Mouse (Mus musculus): ENCODE results near the gene Atg7. TPM values are rescaled to one million over a fixed set of nuclear protein-coding genes. Genes with fewer than 3 reads are reported as not detected.
"Not testable (repeated sequence)": the region's sequence is repeated elsewhere in the genome, so short reads cannot be mapped to it uniquely, and the experiment has no call there.

Gene Atg7
- total RNA-seq, 2 experiments from 2014 or later, result 26.0 to 26.4 TPM

DNA sequence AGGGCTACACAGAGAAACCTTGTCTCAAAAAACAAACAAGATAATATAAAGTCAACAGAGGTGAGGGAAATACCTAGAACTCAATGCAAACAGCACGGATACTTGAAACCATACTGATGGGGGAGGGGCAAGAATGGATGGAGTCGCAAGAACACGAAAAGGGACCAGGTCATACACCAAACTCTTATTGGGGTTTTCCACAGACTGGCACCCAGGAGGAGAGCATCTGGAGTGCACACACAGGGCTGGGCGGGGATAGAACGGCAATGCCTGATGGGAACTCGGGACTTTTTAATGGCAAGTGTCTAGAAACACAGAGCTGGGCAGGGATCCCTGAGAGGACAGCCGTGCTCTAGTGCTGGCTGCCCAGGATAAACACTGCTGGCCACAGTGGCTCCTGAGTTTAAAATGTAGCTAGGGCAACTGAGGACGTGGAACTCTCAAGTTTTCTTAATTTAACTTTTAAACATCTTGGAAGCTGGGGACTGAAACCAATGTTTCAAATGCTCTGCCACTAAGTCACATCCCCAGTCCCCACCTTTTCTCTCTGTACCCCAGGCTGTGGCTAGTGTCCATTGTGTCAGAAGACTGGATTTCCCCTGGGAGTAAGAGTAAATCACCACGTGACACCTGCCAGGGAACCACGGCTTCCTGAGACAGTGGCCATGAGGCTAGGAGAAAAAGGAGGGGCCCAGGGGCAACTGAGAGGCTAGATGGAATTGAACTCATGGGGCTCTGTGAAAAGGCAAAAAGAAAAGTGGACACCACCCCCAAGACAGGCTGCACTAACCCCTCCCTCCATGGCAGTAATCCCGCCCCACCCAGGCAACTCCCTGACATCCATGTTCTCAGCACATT, 243.8 kb downstream of the Atg7 start:
- intact Hi-C loops (cut with DNase I), result no loop called here
- no peak for DNase-seq (ENCODE audit: low spot score in 2 of 2)

DNA sequence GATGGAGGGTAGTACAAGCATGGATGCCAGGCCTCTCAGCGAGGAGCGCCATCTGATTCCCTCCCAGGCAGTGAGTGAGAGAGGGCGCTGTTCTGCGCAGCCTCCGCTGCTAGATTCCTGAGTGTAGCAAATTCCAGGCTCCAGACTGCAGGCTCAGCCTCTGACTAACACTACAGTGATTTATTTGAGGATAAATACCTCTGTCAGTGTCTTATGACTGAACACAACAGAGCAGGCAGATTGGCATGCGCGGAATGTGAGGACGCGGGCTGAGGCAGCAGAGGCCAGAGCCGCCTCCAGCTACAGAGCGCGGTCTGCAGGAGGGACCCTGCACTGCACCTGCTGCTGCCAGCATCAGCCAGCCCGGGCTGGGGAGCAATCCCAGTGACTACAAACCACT, 246.0 kb downstream of the Atg7 start:
- DNase-seq (ENCODE audit: low spot score in 2 of 2), result peak; percentile 69 to 90
- intact Hi-C loops (cut with DNase I), result no loop called here

DNA sequence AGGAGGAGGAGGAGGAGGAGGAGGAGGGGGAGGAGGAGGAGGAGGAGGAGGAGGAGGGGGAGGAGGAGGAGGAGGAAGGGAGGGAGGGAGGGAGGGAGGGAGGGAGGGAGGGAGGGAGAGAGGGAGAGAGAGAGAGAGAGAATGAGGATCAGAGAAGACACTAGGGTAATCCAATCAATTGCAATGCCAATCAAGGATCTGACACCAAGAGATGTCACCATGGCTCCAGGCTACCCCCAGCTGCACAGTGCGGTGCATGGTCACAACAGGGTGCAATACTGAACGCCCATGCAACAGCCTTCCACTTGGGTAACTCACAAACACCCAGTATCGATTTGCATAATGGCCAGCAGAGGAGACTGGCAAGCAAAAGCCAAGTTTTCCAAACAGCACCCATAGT, 247.1 kb downstream of the Atg7 start:
- DNase-seq (ENCODE audit: low spot score in 2 of 2), result not testable (repeated sequence)
- intact Hi-C loops (cut with DNase I), result loop anchor here (1.0 kb wide), 1 partner anchor 30 kb away; no protein-coding TSS in a partner anchor

DNA sequence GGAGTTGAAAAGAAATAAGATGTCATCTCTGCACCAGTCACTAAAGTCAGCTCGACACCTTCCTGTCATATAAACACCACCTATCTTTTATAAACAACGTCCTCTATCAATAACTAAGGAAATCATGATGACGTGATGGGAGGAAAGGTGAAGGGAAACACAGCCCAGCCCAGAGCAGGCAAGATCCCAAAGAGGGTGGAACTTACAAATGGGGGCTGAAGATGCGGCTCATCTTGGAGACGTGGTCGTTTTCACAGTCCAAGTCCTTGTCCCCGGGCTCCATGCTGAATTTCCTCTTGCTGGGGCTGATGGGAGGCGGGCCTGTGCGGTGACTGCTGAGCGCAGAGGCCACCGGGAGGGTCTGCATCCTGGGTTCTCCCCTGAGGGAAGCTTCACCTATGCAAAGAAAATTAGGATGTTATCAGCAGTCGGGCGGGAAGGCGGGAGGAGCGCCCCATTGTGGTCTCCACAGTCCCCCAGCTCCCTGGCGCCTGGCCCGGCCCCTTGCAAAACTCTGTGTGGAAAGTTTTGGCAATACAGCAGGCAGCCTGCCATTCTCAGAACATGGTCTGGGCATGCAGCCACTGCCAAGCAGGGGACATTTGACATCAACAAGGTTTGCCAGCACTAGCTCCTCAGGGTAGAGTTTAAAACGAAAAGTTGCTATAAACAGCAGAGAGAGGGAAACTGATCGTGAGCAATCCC, 247.7 kb downstream of the Atg7 start:
- intact Hi-C loops (cut with DNase I), result loop anchor here (1.0 kb wide), 1 partner anchor 30 kb away; no protein-coding TSS in a partner anchor
- peak; percentile 71 to 74 for DNase-seq (ENCODE audit: low spot score in 2 of 2)

DNA sequence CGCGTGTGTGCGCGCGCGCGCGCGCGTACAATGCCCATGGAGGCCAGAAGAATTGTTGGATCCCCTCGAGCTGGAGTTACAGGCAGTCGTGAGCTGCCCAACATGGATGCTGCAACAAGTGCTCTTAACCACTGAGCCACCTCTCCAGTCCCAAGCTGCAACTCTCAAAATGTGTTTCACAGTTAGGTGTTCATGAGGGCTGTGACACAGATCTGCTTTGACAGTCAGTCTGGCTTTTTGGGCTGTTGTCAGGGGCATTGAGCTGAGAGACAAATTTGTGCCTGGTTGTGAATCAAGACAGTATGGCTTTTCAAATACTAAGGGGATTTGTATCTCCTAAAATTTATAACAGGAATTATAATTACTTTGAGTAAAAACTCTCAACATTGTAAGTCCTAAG, 248.4 kb downstream of the Atg7 start:
- intact Hi-C loops (cut with DNase I), result no loop called here
- no peak for DNase-seq (ENCODE audit: low spot score in 2 of 2)

DNA sequence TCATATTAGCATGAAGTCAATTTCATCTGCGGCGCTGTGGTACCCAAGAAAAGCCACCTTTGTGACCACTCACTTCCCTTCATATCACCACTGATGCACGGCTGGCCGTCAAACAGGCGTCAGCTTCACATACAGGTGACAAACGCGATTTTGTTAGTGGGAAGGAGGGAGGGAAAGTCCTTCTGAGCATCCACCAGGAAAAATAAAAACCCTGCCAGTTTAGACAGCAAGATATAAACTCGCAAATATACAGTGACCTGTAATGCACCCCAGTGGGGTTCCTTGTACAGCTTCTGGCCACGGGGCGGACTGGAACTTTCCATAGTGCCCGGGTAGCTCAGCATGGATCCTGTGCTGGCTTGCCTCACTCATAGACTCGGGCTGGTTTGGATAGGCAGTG, 248.9 kb downstream of the Atg7 start:
- intact Hi-C loops (cut with DNase I), result no loop called here
- DNase-seq (ENCODE audit: low spot score in 2 of 2), result no peak

DNA sequence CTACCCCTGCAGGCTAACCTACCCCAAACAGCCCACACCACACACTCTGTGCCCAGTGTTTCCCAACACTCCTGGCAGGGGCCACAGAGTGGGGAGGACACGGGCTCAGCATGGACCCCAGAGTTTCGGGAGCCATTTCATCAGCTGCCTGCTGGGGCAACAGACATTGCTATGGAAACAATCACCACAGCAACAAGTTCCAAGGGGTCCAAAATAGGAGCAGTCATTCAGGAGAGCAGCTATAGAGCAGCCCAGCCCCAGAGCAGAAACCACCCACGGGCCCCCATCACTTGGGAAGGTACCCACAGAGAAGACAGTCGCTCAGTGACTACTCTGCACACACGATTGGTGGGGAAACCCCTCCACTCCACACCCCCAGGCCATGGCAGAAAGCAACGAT, 249.5 kb downstream of the Atg7 start:
- intact Hi-C loops (cut with DNase I), result no loop called here
- DNase-seq (ENCODE audit: low spot score in 2 of 2), result peak; percentile 78 to 89

DNA sequence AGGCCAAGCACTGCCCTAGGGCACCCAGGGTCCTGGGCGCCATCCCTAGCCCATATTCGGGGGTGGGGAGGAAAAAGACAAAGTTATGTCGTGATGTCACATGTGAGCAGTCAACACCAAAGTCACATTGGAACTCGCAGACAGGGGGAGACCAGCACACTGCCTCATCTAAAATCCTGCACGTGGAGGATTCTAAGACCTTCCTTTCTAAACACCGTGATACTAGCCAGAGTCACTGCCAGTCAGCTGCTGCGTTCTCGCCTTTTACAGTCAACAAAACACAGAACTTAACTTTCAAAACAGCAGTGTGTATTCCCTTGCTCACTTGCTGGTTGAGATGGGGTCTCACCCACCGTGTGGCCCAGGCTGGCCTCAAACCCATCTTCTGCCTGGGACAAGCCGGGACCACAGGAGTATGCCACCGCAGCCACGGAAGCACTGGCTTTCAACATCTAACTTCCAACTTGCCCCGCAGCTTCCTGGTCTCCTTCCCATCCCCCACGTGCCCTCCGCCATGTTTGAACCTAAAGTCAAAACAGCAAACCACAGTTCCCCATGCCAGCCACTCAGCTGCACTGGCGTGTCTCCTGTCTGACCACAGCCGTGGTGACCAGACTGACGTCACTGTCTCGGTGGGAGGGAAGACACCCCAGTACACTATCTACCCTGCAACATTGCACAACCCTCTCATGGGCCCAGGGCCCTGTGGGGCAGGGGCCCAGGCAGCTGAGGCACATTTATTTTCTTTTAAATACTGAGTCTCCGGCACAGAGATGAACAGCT, 250.7 kb downstream of the Atg7 start:
- DNase-seq (ENCODE audit: low spot score in 2 of 2), result peak; percentile 49 to 74
- intact Hi-C loops (cut with DNase I), result no loop called here

DNA sequence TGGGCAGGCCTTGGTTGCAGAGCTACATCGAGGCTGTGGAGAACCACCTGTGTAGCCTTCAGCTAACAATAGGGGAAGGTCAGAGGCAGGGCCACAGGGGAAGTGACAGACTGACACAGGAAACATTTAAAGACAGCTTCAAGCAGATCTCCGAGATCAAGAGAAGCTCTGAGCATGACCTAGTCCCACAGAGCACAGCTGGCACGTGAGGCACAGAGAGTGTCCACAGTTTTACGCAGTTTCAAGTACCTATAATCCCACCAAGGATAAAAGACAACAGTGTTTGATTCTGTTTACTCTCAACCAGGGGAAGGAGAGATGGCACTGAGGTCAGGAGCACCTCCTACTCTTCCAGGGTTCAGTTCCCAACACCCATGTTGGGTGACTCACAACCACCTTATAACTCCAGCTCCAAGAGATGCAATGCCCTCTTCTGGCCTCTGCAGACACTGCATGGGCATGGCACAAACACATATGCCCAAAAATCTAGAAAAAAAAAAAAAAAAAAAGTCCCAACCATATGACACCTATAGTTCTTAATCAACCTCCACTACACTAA, 251.7 kb downstream of the Atg7 start:
- DNase-seq (ENCODE audit: low spot score in 2 of 2), result no peak
- intact Hi-C loops (cut with DNase I), result no loop called here

DNA sequence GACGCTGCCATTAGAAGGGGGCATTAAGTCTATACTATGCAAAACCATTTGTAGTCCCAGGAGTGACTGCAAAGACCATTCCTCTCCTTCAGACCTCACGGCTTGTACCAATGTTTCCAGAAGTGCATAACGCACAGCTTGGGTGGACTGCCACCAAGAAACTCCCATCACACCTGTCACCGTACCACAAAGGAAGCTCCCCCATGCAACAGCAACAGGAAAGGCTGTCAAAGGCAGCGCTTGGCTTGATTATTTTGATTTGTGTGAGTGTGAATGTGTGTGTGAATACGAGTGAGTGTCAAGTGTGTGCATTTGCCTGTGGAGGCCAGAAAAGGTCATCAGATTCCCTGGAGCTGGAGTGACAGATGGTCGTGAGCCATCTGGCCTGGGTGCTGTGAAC, 252.3 kb downstream of the Atg7 start:
- intact Hi-C loops (cut with DNase I), result no loop called here
- DNase-seq (ENCODE audit: low spot score in 2 of 2), result no peak

DNA sequence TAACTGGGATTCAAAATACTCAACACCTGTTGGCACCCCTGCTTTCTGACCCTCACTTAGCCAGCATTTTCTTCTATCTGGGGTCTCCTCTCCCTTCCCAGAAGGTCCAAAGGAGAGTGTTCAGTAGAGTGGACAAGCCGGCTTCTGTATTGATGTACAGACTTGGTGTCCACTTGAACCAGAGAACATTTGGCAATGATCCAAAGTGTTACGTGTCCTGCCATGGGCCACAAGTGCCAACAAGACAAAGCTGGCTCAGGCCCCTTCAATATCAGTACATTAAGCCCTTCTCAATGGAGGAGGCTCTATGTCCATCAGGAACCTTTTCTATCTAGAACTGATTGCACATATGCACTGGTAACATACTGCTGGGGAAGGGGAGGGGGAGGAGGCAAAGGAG, 253.4 kb downstream of the Atg7 start:
- intact Hi-C loops (cut with DNase I), result no loop called here
- no peak for DNase-seq (ENCODE audit: low spot score in 2 of 2)

DNA sequence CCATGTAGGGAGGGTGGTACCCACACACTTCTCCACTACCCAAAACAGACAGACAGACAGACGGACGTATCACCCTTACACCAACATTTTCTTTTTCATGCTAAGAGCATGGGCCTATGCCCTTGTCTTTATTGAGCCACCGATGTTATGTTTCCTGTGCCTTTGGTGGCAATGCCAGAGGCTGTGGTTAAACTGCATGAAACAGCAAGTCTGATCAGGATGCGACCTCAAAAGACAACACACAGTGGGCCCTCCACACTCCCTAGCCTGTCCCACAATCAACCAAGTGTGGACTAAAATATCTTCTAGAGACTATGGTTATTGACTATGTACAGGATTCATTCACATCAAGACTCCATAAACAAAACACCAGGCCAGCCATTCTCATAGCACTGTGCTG, 256.1 kb downstream of the Atg7 start:
- no peak for DNase-seq (ENCODE audit: low spot score in 2 of 2)
- intact Hi-C loops (cut with DNase I), result no loop called here

DNA sequence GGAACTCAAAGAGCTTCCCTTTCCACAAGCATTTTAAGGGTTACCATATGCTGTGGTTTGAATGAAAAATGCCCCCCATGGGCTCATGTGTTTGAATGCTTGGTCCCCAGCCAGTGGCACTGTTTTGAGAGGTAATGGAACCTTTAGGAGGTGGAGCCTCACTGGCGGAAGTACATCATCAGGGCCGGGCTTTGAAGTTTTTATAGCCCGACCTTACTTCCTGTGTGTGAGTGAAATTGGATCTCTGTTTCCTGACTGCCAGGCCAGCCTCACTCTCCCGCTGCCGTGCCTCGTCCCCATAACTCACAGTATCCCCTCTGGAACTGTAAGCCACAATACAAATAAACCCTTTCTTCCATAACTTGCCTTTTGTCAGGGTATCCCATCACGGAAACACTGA, 256.8 kb downstream of the Atg7 start:
- no peak for DNase-seq (ENCODE audit: low spot score in 2 of 2)
- intact Hi-C loops (cut with DNase I), result no loop called here

DNA sequence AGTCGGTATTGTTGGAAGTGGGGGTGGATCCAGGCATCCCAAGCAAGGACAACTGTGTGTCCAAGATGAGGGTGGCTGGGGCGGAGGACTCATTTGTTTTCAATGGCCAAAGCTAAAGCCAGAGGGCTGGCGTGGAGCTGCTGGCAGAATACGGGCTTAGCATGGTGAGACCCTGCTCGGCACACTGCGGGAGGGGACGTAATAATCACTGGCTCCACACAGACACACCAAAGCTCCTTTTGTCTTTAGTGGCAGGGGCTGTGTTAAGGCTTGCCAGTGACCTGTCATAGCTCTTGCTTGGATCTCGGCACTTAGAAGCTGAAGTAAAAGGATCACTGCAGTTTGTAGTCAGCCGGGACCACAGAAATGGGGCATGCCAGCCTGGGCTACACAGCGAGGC, 257.3 kb downstream of the Atg7 start:
- intact Hi-C loops (cut with DNase I), result no loop called here

DNA sequence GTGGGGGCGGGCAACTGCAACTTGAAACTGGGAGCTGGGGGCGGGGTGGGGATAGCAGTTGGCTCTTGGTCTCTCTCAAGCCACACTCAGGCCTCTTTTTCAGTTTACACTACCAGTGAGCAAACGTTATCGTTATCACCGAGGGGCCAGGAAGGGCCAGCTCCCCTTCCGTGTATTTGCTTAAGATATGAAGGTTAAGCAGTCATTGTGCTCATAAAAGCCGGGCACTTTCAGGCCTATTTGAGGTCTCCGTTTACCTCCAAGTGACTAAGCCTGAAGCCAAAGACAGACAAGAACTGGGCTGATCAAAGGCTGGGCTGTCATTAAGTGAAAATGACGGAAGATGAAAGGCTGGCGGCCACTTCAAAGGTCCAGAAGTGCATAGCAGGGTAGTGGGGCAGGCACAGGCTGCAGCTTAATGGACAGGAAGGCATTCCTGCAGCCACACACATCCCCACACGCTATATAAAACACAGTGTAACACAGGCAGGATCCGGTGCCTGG, 258.5 kb downstream of the Atg7 start:
- intact Hi-C loops (cut with DNase I), result no loop called here
- no peak for DNase-seq (ENCODE audit: low spot score in 2 of 2)

More for the DNA sequence above, 257.3 kb downstream of the Atg7 start:
- DNase-seq (ENCODE audit: low spot score in 2 of 2), result no peak

DNA sequence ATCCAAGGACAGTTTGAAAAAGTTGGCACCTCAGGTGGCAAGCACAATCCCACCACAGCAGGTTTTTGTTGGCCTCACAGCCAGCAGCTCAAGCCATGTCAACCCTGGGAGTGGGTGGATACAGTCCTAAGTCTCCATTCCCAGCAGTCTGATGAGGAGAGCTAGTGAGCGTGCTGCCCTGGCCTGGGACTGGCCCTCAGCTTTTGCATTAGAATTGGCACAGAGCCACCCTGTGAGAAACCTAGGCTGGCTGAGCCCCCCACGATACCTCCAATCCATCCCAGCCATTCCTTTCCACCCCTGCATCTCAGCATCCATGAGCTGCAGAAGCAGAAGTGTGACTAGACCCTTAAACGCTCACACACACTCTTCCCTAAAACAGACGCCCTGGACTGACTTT, 259.0 kb downstream of the Atg7 start:
- DNase-seq (ENCODE audit: low spot score in 2 of 2), result no peak
- intact Hi-C loops (cut with DNase I), result no loop called here

DNA sequence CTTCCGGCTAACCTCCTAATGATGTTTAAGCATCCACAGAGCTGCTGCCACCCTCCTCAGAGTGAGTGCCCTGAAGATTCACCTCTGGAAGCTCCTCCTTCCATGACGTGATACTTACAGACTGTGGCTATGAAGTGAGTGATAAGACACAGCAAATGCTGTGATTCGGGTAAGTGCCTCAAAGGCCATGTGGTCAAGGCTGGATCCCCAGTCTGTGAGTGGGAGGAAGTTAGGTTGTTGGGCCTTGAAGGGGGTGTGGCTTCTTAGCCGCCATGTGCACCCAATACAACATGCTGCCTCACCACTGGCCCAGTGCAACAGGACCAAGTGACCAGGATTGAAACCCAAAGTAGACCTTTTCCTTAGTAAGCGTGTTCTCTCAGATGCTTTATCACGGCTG, 261.3 kb downstream of the Atg7 start:
- intact Hi-C loops (cut with DNase I), result no loop called here
- DNase-seq (ENCODE audit: low spot score in 2 of 2), result no peak

DNA sequence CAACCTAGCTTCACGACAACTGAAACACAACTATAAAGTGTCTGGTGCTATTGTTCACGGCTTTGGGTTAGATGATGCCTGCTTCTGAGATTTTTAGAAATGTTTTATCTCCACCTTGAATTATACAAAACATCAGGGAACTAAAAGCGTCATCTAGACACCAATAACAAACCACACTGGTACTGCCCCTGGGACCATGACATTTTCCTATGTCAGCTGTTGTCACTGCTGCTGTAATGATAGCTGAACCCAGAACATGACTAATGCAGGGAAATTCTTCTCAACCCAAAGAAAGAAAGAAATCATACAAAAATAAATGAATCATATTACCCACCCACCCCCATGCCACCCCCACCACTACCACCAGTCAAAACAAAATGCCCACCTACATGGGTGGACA, 261.9 kb downstream of the Atg7 start:
- intact Hi-C loops (cut with DNase I), result no loop called here
- no peak for DNase-seq (ENCODE audit: low spot score in 2 of 2)

DNA sequence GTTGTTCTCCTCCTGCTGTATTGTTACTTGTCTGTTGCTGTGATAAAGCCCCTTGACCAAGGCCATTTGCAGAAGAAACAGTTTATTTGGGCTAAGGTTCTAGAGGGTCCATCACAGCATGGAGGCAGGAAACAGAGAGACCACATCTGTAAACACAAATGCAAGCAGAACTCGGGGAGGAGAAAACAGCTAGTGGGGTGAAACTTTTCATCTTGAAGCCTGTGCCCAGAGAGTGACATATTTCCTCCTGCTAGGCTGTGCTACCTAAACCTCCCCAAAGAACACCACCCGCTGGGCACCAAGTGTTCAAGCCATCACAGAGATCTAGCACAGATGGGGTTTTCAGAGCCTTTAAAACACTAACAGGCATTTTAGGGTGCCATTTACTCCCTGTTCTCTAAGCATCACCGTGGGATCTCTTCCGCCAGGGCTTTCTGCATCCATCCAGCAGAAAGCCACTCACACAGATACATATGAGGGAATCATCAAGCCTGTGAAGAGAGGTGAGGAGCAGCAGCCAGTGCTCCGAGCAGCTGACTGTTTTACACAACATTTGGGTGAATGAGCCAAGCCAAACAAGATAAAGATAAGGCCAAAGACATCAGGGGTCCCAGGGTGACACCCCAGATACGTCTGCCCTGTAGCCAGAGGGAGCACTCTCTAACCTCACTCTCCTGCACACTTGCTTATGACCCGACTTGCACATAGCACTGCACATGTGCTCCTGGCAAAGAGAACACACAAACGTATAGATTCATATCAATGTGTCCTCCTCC, 262.5 kb downstream of the Atg7 start:
- intact Hi-C loops (cut with DNase I), result no loop called here
- DNase-seq (ENCODE audit: low spot score in 2 of 2), result no peak
